Mouse (Mus musculus): ENCODE results near the gene Wdr59.

Wdr59 gene

DNA sequence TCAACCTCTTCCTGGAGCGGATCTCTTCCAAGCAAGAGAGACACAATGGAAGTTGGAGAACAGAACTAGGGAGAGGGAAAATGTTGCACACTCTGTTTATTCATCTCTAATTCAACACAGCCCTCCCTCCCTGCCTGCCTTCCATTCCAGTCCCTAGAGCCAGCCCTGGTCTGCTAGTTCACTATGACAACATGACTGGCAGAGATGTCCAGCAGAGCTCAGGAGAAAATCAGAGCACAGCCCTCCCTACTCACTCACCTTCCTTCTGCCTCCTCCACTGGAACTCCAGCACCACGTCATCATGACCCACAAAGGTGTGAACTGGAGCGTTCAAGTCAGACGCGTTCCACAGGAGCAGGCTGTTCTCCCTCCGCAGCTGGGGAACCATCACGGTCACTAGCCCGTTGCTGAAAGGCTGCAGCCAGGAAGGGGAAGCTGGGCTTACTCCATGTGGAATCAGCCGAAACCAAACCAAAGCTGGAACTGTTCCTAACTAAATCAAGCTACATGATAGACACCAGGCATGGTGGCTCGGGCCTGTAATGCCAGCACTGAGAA, 31.8 kb downstream of the Wdr59 start:
- DNase-seq, result no peak

- peak; percentile 29 to 52 for DNase-seq
These were observed 41.2 kb downstream of the Wdr59 start for GRCm38 (mm10) chr8:111480691-111481090.

DNA sequence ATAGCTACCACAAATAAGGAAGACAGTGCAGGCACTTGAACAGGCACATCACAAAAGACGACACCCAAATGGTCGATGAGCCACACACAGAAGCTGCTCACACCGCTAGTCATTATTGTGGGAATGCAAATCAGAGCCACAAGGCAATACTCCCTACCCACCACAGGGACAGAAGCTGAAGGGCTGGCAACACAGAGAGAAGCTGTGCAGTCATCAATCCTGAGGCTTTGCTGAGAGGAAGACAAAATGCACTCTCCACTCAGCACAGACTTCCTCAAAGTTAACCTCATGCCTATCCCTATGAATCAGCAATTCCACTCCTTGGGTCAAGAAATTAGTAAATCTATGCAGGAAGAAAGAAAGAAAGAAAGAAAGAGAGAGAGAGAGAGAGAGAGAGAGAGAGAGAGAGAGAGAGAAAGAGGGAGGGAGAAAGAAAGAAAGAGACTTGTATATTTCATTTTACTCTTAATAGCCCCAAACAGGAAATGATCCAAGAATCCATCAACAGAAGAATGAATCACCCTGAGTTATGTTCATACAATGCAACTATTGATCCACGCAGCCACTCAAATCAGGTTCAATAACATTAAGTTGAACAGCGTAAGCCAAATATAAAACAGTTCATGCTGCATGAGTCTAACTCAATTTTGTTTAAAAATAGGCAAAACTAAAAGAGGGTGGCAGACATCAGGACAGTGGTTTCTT, 44.0 kb downstream of the Wdr59 start:
- no peak for DNase-seq

DNA sequence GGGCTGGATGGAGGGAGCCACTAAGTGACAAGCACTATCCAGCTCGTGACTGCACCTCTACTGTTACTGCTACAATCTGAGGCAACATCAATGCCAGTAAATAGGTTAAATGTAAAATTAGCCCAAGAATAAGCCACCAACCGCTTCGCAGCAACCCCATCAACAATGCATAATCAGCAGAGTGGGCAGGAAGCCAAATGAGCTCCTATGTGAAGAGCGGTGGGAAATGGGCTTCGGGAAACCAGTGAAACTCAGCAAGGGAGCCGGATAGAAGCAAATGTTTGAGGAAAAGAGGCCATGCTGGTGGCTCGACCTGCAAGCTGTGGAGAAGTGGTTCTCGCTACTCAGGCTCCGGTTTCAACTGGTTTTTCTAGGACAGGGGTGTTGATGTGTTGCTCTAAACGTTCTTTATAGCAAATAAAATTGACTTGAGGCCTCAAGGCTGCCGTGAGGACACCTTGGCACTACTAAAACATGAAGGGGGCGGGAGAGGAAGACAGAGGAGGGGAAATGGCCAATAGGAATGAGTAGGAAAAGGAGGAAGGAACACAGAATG, 50.3 kb downstream of the Wdr59 start:
- peak in 1 of 2 experiments; percentile 28 for DNase-seq

DNA sequence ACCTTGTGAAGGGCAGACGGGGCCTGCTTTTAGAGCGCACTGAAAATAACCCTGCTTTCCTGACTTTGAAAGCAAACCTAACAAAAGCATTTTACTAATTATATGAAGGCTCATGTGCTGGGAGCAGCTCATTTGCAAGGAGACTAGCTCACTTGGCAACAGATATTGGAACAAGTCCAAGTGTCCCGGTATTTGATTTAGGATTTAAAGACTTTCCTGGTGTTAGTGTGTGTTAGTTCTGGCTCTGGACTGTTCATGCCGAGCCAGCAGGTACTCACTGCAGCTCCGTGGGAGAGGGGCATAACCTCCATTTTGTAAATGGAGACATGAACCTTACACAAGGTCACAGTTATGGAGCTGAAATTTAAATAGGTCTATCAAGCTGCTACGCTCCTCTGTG, 52.9 kb downstream of the Wdr59 start:
- DNase-seq, result no peak

DNA sequence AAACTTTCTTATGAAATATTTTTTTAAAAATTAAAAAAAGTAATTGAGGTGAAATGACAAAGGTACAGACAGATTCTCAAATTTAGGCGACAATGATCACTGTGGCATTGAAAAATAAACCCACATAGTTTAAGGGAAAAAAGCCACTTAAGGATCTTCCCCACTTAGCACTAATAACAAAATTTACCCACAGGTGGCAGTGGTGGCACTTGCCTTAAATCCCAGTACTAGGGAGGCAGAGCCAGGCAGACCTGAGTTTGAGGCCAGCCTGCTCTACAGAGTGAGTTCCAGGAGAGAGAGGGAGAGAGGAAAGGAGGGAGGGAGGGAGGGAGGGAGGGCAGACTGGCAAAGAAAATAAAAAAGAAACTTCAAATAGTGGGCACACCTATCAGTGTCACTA, 56.6 kb downstream of the Wdr59 start:
- no peak for DNase-seq

- no peak for DNase-seq
These were observed 57.4 kb downstream of the Wdr59 start for GRCm38 (mm10) chr8:111464526-111464925.

DNA sequence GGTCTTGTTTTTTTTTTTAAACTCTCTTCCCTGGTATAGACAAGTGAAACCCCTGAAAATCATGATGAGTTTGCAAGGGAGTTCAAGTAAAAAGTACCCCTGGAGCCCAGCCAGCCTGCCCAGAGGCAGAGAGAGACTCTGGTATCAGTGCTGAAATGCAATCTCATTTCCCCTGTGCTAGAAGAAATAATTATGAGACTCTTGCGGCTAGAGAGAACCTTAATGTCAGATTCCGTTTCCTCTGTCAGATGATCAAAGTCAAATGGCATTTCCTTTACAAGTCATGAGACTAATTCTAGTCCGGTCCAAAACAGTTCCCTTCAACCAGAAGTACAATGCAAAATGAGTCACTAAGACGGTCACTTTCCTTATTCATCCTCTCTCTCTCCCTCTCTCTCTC, 72.2 kb downstream of the Wdr59 start:
- DNase-seq, result no peak

- DNase-seq, result no peak
These were observed 75.8 kb downstream of the Wdr59 start for GRCm38 (mm10) chr8:111445960-111446660.

GRCm38 (mm10) chr8:111445558-111445957, 76.3 kb downstream of the Wdr59 start:
- no peak for DNase-seq

DNA sequence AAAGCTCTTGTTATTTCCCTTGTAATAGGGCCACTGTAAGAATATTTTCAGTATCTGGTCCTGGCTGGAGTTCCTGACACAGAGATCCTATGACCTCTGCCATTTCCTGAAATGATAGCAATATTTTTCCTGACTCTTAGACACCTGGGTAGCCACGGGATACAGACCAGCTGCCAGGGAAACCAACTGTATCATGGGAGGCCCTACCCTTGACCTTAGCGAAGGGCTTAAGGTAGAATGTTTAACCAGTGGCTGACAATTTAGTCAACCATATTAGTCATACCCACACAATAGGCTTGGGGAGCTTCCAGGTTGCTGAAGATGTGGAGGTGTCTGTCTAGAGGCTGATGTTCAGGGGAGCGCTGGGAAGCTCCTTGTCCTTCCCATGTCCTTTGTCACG, 77.6 kb downstream of the Wdr59 start:
- no peak for DNase-seq

- peak; percentile 85 to 89 for DNase-seq
These were observed 82.7 kb downstream of the Wdr59 start for GRCm38 (mm10) chr8:111439189-111439588.

DNA sequence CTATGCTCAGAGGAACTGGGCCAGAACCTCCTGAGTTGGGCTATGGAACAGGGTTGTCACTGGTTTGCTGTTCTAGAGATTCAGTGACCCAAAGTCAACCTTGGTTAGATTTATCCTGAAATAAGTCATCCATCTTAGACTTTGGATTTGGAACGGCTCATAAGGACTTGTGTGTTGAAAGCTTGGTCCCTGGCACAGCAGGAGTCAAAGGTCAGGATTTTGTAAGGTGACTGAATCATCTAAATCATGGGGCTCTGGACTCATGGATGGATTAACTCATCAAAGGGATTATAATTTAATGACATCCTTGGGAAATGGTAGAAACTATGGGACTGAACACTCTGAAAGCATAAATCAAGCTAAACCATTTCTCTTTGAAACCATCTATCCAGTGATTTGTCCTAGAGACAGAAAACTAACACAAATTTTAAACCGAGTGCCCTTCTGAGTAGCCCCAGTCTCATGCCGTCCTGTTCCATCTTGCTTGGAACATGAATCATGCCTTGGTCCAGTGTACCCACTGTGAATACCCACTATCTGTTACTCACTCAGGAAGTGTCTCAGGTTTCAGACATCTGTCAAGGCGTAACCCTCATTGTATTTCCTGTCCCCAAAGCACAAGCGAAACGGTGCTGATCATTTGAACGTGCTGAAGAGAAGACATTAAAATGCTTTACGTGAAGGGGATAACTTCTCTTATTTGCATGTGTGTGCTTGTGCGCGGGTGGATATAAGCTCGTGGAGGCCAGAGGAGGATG, 86.6 kb downstream of the Wdr59 start:
- no peak for DNase-seq

DNA sequence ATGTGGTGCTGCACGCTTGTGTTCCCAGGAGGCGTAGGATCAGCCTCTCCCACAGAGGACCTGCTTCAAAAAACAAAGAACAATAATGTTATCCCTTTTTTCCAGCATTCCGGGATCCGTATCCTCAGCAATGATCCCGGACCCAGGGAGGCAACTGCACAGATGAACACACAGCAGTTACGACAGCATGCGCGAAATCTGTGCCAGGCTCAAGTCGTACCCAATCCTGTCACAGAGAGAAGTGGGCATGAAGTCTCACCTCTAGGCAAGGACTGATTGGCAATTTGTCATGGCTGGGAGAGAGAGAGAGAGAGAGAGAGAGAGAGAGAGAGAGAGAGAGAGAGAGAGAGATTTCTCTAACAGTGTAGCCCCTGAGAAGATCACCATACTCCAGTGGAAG, 97.2 kb downstream of the Wdr59 start:
- peak; percentile 87 to 88 for DNase-seq

- peak; percentile 83 to 89 for DNase-seq
These were observed 97.7 kb downstream of the Wdr59 start for GRCm38 (mm10) chr8:111424181-111424580.

DNA sequence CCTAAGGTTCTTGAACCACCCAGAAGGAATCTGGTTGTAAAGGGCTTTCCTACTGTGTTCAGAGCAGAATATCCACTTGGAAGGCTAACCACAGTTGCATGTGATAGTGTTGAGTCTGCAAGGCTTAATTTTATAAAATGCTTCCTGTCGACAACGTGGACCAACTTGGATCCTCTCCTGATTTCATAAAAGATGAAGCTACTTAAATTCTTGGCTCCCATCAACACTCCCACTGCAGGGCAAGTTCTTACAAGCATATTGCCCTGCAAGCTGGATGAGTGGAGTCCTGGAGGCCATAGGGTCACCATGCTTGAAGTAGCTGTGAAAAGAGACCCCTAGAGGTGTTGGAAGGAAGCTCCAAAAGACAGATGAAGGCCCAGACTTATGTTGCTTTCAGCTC, 99.3 kb downstream of the Wdr59 start:
- DNase-seq, result no peak

GRCm38 (mm10) chr8:111419171-111419570, 102.7 kb downstream of the Wdr59 start:
- DNase-seq, result no peak

GRCm38 (mm10) chr8:111418601-111419000, 103.3 kb downstream of the Wdr59 start:
- DNase-seq, result peak; percentile 65 to 72

DNA sequence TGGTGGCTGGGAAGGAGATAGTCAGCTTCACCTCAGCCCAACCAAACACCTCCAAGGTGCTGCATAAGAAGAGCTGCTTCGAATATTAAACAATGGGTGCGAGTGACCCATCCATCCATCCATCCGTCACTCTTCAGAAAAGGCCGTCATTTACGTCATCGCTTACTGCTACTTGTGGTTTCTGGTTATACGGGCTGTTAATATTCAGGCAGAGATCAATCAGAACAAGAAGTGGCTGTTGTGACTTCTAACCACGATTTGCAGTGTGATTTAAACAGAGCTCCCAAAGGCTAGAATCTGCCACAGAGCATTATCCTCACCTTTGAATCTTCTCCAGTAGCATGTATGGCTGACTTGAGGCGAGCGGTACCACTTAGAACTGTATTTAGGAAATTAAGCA, 104.7 kb downstream of the Wdr59 start:
- no peak for DNase-seq

DNA sequence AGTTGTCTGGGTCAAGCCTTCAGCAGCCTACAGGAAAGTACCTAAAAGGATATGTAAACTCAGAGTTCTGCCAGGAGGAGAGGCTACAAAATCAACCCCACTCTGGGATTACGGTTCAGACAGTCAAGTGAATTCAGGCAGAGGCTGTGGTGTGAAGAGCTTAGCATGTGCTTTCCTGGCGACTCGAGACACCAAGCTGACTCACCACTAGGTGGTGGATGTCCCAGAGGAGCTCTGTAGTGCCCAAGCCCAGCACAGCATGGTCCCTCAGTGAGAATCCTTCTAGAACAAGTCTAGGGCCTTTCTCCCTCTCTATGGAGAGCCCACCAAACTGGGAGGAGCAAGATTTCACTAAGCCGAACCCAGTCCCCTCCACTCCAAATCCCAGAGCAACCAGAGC, 118.5 kb downstream of the Wdr59 start:
- DNase-seq, result no peak

Data from cerebellum, postnatal 25 days (tissue).